Mouse (Mus musculus) heart, embryonic 13.5 days (tissue): Measurements from ENCODE around the gene Gm36864. TPM values are rescaled to one million over a fixed set of nuclear protein-coding genes. Genes with fewer than 3 reads are reported as not detected.
"Not testable (repeated sequence)": the region's sequence is repeated elsewhere in the genome, so short reads cannot be mapped to it uniquely, and the experiment has no call there.

Experiments used
- ATAC-seq: fragments of 200-750 bp; cut with Nextera tagmentation; 2 replicates; pipeline ENCODE4 v1.8.0; 2017; ENCODE audit warnings: moderate TSS enrichment; ENCODE audit not compliant: insufficient number of reproducible peaks, low FRiP score, low TSS enrichment; ENCODE audit errors: extremely low read depth
- H3K27ac ChIP-seq: fragments of 300-500 bp; sonication (generic); replicated peaks from 2 replicates; pipeline ENCODE4 v1.5.1; 2015; ENCODE audit warnings: moderate library complexity, mild to moderate bottlenecking, inconsistent platforms
- H3K27me3 ChIP-seq: fragments of 300-500 bp; sonication (generic); replicated peaks from 2 replicates; pipeline ENCODE4 v1.6.1; 2015; ENCODE audit warnings: mild to moderate bottlenecking, inconsistent platforms
- H3K36me3 ChIP-seq: fragments of 300-500 bp; sonication (generic); 2 replicates; pipeline ENCODE4 v1.6.1; 2015; ENCODE audit warnings: mild to moderate bottlenecking, inconsistent platforms
- H3K4me1 ChIP-seq: fragments of 300-500 bp; sonication (generic); 2 replicates; pipeline ENCODE4 v1.6.1; 2015; ENCODE audit warnings: inconsistent platforms
- H3K4me2 ChIP-seq: fragments of 300-500 bp; sonication (generic); 2 replicates; pipeline ENCODE4 v1.6.1; 2015; ENCODE audit warnings: inconsistent platforms, mild to moderate bottlenecking, moderate library complexity
- H3K4me3 ChIP-seq: fragments of 300-500 bp; sonication (generic); 2 replicates; pipeline ENCODE4 v1.5.1; 2015; ENCODE audit warnings: moderate library complexity, mild to moderate bottlenecking, inconsistent platforms
- H3K9ac ChIP-seq: fragments of 300-500 bp; sonication (generic); 2 replicates; pipeline ENCODE4 v1.6.1; 2015; ENCODE audit warnings: inconsistent platforms, mild to moderate bottlenecking, moderate library complexity
- H3K9me3 ChIP-seq: fragments of 300-500 bp; sonication (generic); 2 replicates; pipeline ENCODE4 v1.6.1; 2016; ENCODE audit warnings: inconsistent platforms
- WGBS: fragments of 180-500 bp; shearing (Covaris S2); methylation state at CpG from one replicate; pipeline ENCODE4 v1.1.7; 2015; ENCODE audit warnings: mixed read lengths; 5-methylcytosine and 5-hydroxymethylcytosine counted together
- polyA plus RNA-seq: library from polyadenylated mRNA; unstranded; fragments of >200 nt; fragmentation: Nextera tagmentation; extraction: Ambion mirVana; gene quantifications from 2 replicates; pipeline ENCODE4 v1.2.1, GENCODE M21; 2015

The Gm36864 gene
- polyA plus RNA-seq, 1 experiment from 2014 or later, result 0.09 TPM

GRCm38 (mm10) chr7:44240712-44241111, 4.7 kb downstream of the Gm36864 start:
- no peak overlapping the region for H3K9ac ChIP-seq
- no peaks in the 10 kb centered on the region for H3K36me3 ChIP-seq
- H3K4me2 ChIP-seq, result no peak overlapping the region
- no peak overlapping the region for H3K4me3 ChIP-seq
- no peak overlapping the region for H3K27ac ChIP-seq
- 22% methylated on average over 1 of the region's 1 CpGs for WGBS
- H3K4me1 ChIP-seq, result peaks cover 5% of the 10 kb centered on the region
- ATAC-seq, result no peak
- no peaks in the 10 kb centered on the region for H3K9me3 ChIP-seq
- H3K27me3 ChIP-seq, result no peaks in the 10 kb centered on the region

GRCm38 (mm10) chr7:44241163-44241562, 5.2 kb downstream of the Gm36864 start:
- no peaks in the 10 kb centered on the region for H3K36me3 ChIP-seq
- 67% methylated on average over 2 of the region's 2 CpGs for WGBS
- H3K9me3 ChIP-seq, result no peaks in the 10 kb centered on the region
- no peaks in the 10 kb centered on the region for H3K27me3 ChIP-seq
- ATAC-seq, result no peak
- peaks cover 5% of the 10 kb centered on the region for H3K4me1 ChIP-seq
- H3K4me3 ChIP-seq, result no peak overlapping the region
- no peak overlapping the region for H3K9ac ChIP-seq
- no peak overlapping the region for H3K27ac ChIP-seq
- H3K4me2 ChIP-seq, result no peak overlapping the region

- no peak overlapping the region for H3K4me3 ChIP-seq
- no peak for ATAC-seq
- 44% methylated on average over 1 of the region's 1 CpGs for WGBS
- no peak overlapping the region for H3K27ac ChIP-seq
- H3K4me2 ChIP-seq, result no peak overlapping the region
- H3K27me3 ChIP-seq, result no peaks in the 10 kb centered on the region
- H3K36me3 ChIP-seq, result peaks cover 15% of the 10 kb centered on the region
- peaks cover 19% of the 10 kb centered on the region for H3K4me1 ChIP-seq
- no peaks in the 10 kb centered on the region for H3K9me3 ChIP-seq
- no peak overlapping the region for H3K9ac ChIP-seq
Observed at GRCm38 (mm10) chr7:44244080-44244479, 8.1 kb downstream of the Gm36864 start.

GRCm38 (mm10) chr7:44246055-44246983, 10.3 kb downstream of the Gm36864 start, which contains the start of the genes 1700028J19Rik and 2410002F23Rik:
Gene 1700028J19Rik, minus strand, starts transcription at chr7:44246695.
Gene 2410002F23Rik, plus strand, starts transcription at chr7:44246722.
- Histone ChIP-seq H3K27me3 (no peaks in the 10 kb centered on the region), H3K4me2 (peak within 1 kb of the TSS; percentile 94), H3K4me1 (peaks cover 24% of the 10 kb centered on the region), H3K4me3 (peak within 1 kb of the TSS; percentile 95), H3K9ac (peak within 1 kb of the TSS; percentile 96), H3K36me3 (peaks cover 37% of the 10 kb centered on the region), H3K27ac (peak within 1 kb of the TSS; percentile 91), H3K9me3 (no peaks in the 10 kb centered on the region)
- WGBS, result under 1% methylated on average over 62 of the region's 62 CpGs
- ATAC-seq, result peak; percentile 74

- Histone ChIP-seq H3K9ac (peak overlapping the region; percentile 96), H3K36me3 (peaks cover 42% of the 10 kb centered on the region), H3K4me1 (peaks cover 24% of the 10 kb centered on the region), H3K9me3 (no peaks in the 10 kb centered on the region), H3K4me3 (peak overlapping the region; percentile 95), H3K27ac (peak overlapping the region; percentile 91), H3K4me2 (peak overlapping the region; percentile 94), H3K27me3 (no peaks in the 10 kb centered on the region)
- no peak for ATAC-seq
- WGBS, result under 1% methylated on average over 23 of the region's 23 CpGs
Observed at GRCm38 (mm10) chr7:44246984-44247470, 11.1 kb downstream of the Gm36864 start.

GRCm38 (mm10) chr7:44247971-44248370, 12.0 kb downstream of the Gm36864 start:
- WGBS, result 90% methylated on average over 2 of the region's 2 CpGs
- no peak for ATAC-seq
- H3K9me3 ChIP-seq, result no peaks in the 10 kb centered on the region
- H3K36me3 ChIP-seq, result peaks cover 52% of the 10 kb centered on the region
- H3K27ac ChIP-seq, result no peak overlapping the region
- peak overlapping the region; percentile 94 for H3K4me2 ChIP-seq
- H3K27me3 ChIP-seq, result no peaks in the 10 kb centered on the region
- H3K4me3 ChIP-seq, result peak overlapping the region; percentile 95
- peak overlapping the region; percentile 96 for H3K9ac ChIP-seq
- H3K4me1 ChIP-seq, result peaks cover 26% of the 10 kb centered on the region

- H3K4me3 ChIP-seq, result no peak overlapping the region
- no peak overlapping the region for H3K9ac ChIP-seq
- H3K36me3 ChIP-seq, result peaks cover 62% of the 10 kb centered on the region
- peaks cover 26% of the 10 kb centered on the region for H3K4me1 ChIP-seq
- H3K27ac ChIP-seq, result no peak overlapping the region
- 89% methylated on average over 4 of the region's 4 CpGs for WGBS
- H3K27me3 ChIP-seq, result no peaks in the 10 kb centered on the region
- H3K9me3 ChIP-seq, result no peaks in the 10 kb centered on the region
- no peak for ATAC-seq
- no peak overlapping the region for H3K4me2 ChIP-seq
Observed at GRCm38 (mm10) chr7:44249248-44249647, 13.3 kb downstream of the Gm36864 start.

- WGBS, result 90% methylated on average over 17 of the region's 17 CpGs
- peaks cover 62% of the 10 kb centered on the region for H3K36me3 ChIP-seq
- not testable (repeated sequence) for H3K9me3 ChIP-seq, ATAC-seq, H3K4me3 ChIP-seq, H3K27ac ChIP-seq, H3K4me2 ChIP-seq, H3K27me3 ChIP-seq
- peak overlapping the region; percentile 10; the same call in 1 of the 2 replicates for H3K9ac ChIP-seq
- H3K4me1 ChIP-seq, result peaks cover 30% of the 10 kb centered on the region
Observed at GRCm38 (mm10) chr7:44250732-44251275, 14.8 kb downstream of the Gm36864 start.

GRCm38 (mm10) chr7:44253023-44253616, 17.1 kb downstream of the Gm36864 start:
- Histone ChIP-seq H3K27me3 (no peaks in the 10 kb centered on the region), H3K4me3 (no peak overlapping the region), H3K4me1 (peaks cover 21% of the 10 kb centered on the region), H3K9ac (no peak overlapping the region), H3K4me2 (no peak overlapping the region), H3K9me3 (no peaks in the 10 kb centered on the region), H3K36me3 (peaks cover 60% of the 10 kb centered on the region), H3K27ac (no peak overlapping the region)
- 65% methylated on average over 15 of the region's 15 CpGs for WGBS
- no peak for ATAC-seq

GRCm38 (mm10) chr7:44254930-44255329, 19.0 kb downstream of the Gm36864 start:
- ATAC-seq, result no peak
- H3K4me1 ChIP-seq, result peaks cover 13% of the 10 kb centered on the region
- H3K27ac ChIP-seq, result no peak overlapping the region
- H3K4me3 ChIP-seq, result no peak overlapping the region
- no peak overlapping the region for H3K4me2 ChIP-seq
- H3K36me3 ChIP-seq, result peaks cover 42% of the 10 kb centered on the region
- no peak overlapping the region for H3K9ac ChIP-seq
- 55% methylated on average over 6 of the region's 6 CpGs for WGBS
- no peaks in the 10 kb centered on the region for H3K9me3 ChIP-seq
- no peaks in the 10 kb centered on the region for H3K27me3 ChIP-seq

GRCm38 (mm10) chr7:44257278-44257677, 21.3 kb downstream of the Gm36864 start, which contains the start of gene Acp4:
Gene Acp4, minus strand, starts transcription at chr7:44257378.
- 66% methylated on average over 4 of the region's 4 CpGs for WGBS
- peaks cover 11% of the 10 kb centered on the region for H3K4me1 ChIP-seq
- ATAC-seq, result no peak
- peaks cover 19% of the 10 kb centered on the region for H3K27me3 ChIP-seq
- no peaks in the 10 kb centered on the region for H3K9me3 ChIP-seq
- no peak within 1 kb of the TSS for H3K9ac ChIP-seq
- no peak within 1 kb of the TSS for H3K4me2 ChIP-seq
- peaks cover 20% of the 10 kb centered on the region for H3K36me3 ChIP-seq
- no peak within 1 kb of the TSS for H3K4me3 ChIP-seq
- H3K27ac ChIP-seq, result no peak within 1 kb of the TSS
